Mouse (Mus musculus) R1 (cell line): Measurements from ENCODE around the gene Urb1.

Source experiments
- DNase-seq: peaks from one replicate; pipeline ENCODE4 v3.0.0-alpha.2; 2018; ENCODE audit warnings: low read depth, low spot score

Urb1 gene

DNA sequence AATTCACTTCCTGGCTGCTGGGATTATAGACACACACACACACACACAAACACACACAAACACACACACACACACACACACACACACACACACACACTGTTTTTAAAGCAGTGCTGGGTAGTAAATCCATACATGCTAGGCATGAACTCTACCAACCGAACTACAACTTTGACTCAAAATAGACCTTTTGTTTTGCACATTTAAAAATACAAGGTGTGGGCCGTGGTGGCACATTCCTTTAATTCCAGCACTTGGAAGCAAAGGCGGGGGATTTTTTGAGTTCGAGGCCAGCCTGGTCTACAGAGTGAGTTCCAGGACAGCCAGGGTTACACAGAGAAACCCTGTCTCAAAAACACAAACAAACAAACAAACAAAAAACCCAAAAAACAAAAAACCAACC is 13.8 kb upstream of the Urb1 start:
- peak; percentile 61 for DNase-seq

- no peak for DNase-seq
Observed at GRCm38 (mm10) chr16:90822981-90823380, 12.8 kb upstream of the Urb1 start.

DNA sequence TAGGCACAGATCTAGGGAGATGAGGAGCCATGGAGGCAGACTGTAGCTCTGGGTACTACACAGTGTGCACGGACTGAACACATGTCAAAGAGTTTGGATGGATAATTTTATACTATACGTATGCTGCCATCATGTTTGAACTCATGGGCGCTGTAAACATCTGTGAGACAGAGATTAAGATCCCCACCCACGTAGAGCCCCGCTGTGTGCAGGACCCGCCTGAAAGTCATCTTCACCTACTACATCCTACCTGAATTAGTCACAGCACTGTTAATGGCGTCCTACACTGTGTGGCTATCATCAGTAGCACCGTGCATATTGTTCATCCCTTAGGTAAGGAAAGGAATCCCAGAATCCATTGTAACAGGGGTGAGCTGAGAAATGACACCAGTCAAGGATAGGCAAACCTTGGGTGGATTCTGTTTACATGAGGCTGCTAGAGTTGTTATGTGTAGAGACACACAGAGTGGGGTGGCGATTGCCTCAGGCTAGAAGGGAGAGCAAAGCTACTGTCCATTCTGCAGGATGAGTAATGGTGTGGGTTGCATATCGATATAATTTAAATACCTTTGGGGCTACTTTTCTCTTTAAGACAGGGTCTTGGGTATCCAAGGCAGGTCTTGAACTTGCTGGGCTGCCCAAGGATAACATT is 12.2 kb upstream of the Urb1 start:
- no peak for DNase-seq

GRCm38 (mm10) chr16:90821046-90821697 is 11.0 kb upstream of the Urb1 start:
- DNase-seq, result no peak

- DNase-seq, result no peak
Observed at GRCm38 (mm10) chr16:90820326-90820725, 10.1 kb upstream of the Urb1 start.

- no peak for DNase-seq
Observed at GRCm38 (mm10) chr16:90812086-90812485, 1.9 kb upstream of the Urb1 start.

- DNase-seq, result no peak
Observed at GRCm38 (mm10) chr16:90810716-90811256, 573 bp upstream of the Urb1 start.

- DNase-seq, result no peak
Observed at GRCm38 (mm10) chr16:90804466-90804865, 5.7 kb downstream of the Urb1 start.

- DNase-seq, result peak; percentile 37
Observed at GRCm38 (mm10) chr16:90801928-90802327, 8.3 kb downstream of the Urb1 start.

DNA sequence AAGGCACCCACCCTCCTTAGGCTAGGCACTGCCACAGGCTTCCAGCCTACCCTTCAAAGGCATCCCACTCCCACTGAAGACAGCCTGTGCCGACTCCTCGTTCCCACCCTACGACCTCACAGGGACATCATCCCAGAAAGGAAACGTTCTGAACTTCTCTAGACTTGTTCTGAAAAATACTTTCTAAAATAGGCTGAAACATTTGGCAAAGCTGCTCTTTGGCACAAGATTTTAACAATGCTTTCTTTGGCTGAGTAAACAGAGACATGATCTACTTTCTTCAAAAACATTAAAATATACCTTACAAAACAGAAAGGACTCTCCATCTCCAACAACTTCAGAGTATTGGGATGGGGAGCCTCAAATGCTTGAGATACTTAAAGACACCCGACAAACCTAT is 9.0 kb downstream of the Urb1 start:
- no peak for DNase-seq

- DNase-seq, result no peak
Observed at GRCm38 (mm10) chr16:90799840-90800239, 10.4 kb downstream of the Urb1 start.

DNA sequence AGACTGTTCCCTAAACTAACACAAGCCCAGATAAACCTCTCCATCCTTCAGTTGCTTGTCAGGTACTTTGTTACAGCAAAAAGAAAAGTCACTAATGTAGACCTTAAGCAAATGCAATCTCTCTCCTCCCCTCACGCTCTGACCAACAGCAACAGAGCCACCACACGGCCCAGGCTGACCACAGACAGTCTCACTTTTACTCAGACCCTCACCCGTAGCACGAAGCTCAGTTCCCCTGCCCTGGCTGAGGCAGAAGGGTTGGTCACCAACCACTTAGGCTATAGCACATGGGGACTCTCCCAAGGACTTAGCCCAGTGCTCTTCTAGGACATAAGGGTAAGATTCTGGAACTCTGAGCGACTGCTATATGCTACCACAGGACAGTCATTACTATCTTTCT is 11.4 kb downstream of the Urb1 start:
- no peak for DNase-seq

DNA sequence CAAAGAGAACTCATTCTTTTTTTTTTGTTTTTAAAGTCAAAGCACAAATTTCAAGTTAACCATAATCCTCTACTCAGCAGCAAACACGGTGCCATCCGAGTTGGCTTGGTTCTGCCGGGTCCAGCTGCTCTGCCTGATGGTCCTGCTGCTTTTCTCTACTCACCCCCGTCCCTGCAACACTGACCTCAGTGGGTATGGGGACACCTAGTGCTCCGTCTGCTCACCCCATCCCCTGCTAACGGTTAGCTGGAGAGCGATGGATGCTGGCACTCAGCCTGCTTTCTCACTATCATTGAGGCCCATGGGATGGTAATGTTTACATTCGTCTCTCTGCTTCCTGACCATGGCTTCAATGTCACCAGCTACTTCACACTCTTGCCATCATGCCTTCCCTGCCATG is 11.8 kb downstream of the Urb1 start:
- DNase-seq, result no peak

GRCm38 (mm10) chr16:90794708-90795107 is 15.5 kb downstream of the Urb1 start:
- DNase-seq, result no peak

DNA sequence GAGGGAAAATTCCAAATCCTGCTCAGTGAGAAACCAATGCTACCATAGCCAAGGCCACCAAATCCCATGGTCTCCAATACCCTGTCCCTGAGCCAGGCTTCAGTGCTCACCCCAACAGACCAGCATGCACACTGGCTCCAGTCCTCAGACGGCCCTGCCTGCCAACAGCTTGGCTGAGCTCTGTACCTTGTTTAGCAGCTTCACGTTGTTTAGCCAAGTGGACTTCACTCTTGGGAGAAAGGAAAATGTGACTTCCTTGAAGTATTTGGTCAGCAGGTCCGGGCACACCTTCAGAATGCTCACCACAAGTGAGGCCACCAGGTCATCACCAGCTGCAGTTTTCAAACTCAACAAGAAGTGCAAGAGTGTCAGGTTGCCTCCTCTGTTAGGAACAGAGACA is 17.7 kb downstream of the Urb1 start:
- no peak for DNase-seq

GRCm38 (mm10) chr16:90792066-90792465 is 18.1 kb downstream of the Urb1 start:
- DNase-seq, result no peak

GRCm38 (mm10) chr16:90790946-90791345 is 19.3 kb downstream of the Urb1 start:
- DNase-seq, result no peak

DNA sequence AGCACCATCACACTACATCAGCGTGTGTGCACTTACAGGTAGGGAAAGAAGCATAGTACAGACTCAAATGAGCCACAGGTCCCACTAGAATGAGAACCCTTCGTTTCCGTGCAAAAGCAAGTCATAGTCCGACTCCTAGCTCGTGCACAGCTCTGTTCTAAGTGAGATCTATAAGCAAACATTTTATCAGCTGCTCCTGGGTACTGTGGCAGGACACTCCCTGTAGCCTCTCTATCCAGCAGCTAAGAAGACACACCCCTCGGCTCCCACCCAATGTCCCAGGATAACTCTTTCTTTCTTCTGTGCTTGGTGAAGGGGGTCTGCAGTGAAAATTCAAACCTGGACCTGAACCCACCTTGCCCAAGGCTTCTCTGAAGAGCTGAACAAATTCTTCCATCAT is 21.6 kb downstream of the Urb1 start:
- DNase-seq, result no peak

DNA sequence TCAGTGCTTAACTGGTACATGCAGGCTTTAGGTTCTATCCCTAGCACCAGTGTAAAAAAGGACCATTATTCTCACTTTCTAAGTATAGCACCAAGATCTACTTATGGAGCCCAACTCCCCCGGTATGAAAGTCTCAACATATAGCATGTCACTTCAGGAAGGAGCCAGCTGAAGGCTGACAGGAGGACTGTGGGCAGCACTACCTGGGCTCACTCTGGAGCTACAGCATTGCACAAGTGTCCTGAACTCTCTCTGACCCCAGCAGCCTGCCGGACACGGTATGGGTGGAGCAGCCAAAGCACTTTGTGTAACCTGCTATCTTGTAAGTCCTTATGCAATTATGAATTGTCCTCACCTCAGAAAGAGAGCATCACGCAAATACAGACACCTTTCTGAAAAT is 25.0 kb downstream of the Urb1 start:
- no peak for DNase-seq

DNA sequence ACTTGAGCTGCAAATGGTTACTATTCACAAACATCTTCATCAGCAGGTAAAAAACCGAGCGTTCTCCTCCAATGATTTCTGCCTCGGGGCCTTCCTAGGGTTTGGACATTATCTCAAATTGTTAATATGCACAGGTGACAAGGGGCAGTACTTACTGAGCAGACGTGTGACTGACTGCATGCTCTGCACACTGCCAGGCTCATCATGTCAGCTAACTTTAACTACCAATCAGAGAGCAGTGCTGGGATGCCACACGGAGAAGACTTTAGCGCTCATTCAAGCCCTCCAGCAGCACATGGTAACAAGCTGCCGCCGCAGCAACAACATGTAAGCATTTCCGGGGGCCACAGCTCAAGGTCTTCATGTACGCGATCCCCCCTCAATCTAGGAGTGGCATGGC is 26.9 kb downstream of the Urb1 start:
- DNase-seq, result no peak

DNA sequence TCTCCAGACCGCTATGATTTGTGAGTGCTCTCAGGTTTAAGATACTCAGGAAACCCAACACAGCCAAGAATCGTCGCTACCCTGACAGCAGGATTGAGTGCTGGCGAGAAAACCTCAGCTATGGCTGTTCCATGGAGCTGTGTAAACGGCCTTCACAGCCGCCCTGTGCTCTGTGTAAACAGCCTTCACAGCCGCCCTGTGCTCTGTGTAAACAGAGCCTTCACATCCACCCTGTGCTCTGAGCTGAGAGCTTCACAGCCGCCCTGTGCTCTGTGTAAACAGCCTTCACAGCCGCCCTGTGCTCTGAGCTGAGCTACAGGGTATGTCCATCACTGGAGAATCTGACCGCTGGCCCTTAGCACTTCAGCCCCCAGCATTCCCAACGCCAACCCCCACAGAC is 30.4 kb downstream of the Urb1 start:
- DNase-seq, result no peak

DNA sequence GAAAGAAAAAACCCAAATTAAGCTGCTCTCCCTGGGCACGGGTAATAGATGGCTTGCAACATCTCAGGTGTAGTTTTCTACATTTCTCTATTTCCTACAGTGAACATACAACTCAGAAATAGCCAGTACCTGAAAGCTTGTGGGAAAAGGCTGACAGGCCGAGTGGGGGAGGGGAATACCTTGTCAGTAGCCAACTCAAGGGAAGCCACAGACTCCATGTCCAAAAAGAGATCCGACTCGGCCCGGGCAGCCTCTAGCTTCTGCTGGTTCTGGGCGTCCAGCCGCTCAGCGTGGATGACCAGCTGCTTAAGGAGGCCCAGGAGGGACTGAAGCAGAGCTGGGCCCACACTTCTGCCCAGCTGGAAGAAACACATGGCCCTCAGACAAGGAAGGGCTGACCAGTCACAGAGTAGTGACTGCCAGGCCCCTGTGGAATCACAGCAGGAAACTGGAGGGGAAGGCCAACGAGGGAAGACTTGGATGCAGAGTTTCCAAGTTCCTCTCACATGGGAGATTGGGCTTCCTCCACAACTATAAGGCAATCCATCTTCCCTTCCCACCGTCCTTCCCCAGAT is 34.2 kb downstream of the Urb1 start:
- no peak for DNase-seq

DNA sequence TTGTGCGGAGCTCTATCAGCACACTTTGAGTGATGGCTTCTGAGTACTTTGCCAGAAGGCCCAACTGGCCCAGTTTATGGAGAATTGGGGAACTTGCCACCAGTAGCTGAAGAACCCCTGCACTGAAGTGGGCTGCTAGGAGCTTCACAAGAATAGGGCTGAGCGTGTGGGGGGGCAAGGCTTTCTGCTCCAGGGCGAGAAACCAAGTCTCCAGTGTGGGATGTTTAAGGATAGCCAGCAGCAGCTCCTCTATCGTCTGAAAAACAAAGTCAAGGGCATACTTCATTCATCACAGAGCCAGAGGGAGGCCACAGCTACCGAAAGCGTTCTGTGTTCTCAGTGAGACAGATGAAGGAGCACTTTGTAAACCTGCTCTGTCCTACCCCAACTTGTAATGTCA is 35.6 kb downstream of the Urb1 start:
- no peak for DNase-seq
